Mouse (Mus musculus) stomach, postnatal 0 days (tissue): ENCODE measurements around the gene Paip2b.
A peak's percentile ranks its signal among the peaks of the same experiment; 100 is the strongest.

Experiments
- CTCF ChIP-seq: IDR thresholded peaks from 2 replicates; pipeline ENCODE4 v1.5.1; 2016; ENCODE audit warnings: antibody characterized with exemption, low read depth, mild to moderate bottlenecking, moderate library complexity
- EP300 ChIP-seq: optimal IDR thresholded peaks from 2 replicates; pipeline ENCODE3; 2016; ENCODE audit warnings: antibody characterized with exemption

DNA sequence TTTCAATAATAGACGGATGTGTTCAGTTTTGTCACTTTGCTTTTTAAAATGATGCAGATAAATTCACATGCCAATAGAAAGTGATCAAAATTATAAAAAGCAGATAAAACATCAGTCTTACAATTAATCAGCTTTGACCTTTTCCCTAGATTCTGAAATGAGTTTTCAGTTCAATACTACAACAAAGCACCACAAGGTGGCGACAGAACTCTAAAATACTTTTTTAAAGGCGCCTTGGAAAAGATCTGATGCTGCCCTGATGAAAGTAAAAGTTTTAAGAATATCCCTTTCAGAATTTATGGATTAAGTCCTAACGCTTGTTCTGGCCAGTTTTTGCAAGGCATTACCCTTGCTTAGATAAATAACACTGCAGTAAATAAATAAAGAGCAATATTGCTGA, 48.3 kb upstream of the Paip2b start:
- TF ChIP-seq CTCF (peak; percentile 81), EP300 (no peak)
